Mouse (Mus musculus): Measurements from ENCODE around the gene Mthfr.
A peak's percentile ranks its signal among the peaks of the same experiment; 100 is the strongest.
"Not testable (repeated sequence)": the region's sequence is repeated elsewhere in the genome, so short reads cannot be mapped to it uniquely, and the experiment has no call there.

Gene Mthfr

DNA sequence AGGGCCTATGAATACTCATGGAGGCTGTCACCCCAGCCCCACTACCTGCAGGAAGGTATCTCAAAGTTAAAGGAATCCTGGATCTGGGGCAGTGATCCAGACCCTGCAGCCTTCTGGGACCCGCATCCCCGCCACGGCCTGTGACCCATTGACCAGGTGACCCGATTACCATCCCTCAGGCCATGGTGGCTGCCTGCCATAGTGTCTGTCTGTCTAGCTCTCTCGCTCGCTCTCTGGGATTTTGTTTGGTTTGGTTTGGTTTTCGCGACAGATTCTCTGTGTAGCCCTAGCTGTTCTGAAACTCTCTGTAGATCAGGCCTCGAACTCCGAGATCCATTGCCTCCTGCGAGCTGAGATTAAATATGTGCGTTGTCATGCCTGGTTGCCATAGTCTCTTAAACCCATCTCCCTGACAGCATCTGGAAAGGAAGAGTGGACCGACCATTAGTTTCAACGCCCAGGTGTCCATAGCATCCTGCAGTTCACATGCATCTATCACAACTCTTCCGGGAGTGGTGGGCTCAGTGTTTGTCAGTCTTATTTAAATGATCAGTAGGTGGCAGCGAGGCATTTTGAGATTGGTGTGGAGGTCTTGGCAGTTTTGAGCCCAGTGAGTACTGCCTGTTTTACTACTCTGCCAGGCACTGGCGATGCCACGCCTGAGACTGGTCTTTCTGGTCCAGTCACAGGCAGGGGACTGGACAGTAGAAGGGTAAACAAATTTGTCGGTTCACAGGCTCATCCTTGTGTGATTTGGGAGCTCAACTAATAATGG is 564 bp downstream of the Mthfr start:
- DNase-seq (ENCODE audit: low read depth in 2 of 2, low spot score in 2 of 2), result no peak

DNA sequence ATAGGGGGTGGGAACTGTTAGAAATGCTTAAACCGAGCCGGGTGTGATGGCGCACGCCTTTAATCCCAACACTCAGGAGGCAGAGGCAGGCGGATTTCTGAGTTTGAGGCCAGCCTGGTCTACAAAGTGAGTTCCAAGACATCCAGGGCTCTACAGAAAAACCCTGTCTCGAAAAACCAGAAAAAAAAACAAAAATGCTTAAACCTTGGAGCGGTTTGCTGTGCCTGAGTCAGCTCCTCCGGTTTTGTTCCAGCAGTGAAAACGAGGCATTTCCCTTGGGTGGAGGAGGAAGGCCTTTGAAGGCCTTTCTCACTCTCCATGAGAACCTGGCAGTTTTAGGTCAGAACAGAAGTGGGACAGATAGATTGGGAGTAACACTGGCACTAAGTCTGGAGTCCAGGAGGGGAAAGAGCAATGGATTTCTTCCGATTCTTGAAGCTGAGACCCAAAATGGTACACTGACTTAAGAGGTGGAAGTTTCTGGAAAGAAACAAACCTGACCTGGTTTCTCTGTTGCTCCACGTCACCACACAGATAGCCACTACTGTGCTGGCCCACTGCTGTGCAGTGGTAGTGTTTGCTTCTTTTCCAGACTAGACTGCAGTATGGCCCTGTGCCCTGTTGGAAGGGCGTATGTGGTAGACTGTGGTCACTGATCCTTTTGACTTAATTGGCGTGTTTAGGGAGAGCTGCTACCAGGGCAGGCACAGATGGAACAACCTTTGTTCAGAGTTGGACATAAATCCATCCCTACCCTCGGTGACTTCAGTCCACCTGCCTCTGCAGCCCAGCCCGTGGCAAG is 1.4 kb downstream of the Mthfr start:
- DNase-seq (ENCODE audit: low read depth in 2 of 2, low spot score in 2 of 2), result no peak

DNA sequence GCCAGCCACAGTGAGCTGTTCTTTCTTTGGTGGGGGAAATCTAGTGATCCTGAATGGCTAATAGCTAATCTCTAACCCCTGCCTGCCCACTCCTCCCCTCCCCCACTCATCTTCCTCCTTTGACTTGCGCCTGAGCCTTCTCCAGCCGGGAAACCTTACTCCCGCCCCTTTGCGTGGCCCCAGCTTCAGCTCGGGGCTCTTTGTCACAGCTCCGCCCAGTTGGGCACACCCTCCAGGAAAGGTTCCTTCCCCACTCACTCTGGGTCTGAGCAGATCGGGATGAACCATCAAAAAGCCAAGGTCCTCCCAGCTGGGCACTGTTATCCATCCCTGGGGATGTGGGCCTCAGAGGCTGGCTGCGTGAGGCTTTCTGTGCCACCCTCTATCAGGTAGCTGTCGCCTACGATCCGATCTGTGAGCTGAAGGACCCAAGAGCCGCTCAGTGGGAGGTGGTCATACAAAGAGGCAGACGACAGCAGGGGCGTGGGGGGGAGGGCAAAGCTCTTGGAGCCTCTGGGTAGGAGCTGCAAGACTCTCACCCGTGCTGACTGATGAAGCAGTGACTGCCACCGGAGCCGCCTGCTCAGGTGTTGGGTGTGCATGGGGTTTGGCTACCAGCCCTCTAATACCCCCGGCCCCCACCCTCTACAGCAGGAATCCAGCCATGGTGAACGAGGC is 2.2 kb downstream of the Mthfr start:
- no peak for DNase-seq (ENCODE audit: low read depth in 2 of 2, low spot score in 2 of 2)

DNA sequence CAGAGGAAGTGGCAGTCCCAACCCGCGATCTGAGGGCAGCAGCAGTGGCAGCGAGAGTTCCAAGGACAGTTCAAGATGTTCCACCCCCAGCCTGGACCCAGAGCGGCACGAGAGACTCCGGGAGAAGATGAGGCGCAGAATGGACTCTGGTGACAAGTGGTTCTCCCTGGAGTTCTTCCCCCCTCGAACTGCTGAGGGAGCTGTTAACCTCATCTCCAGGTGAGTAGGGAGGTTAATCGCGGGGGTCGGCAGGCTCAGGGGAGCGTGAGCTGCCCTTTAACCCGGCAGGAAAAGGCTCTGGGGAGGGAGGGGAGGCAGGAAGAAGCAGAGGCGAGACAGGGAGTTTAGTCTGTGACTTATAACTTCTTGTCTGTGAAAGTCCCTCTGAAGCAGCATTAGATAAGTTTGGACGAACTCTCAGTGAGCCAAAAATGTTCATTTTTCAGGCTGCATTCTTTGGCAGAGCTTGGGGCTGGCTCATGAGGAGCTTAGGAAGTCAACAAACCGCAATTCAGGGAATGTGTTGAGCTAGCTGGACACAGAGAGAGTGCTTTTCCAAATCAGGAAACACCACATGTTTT is 2.8 kb downstream of the Mthfr start:
- DNase-seq (ENCODE audit: low read depth in 2 of 2, low spot score in 2 of 2), result peak; percentile 13 to 21

DNA sequence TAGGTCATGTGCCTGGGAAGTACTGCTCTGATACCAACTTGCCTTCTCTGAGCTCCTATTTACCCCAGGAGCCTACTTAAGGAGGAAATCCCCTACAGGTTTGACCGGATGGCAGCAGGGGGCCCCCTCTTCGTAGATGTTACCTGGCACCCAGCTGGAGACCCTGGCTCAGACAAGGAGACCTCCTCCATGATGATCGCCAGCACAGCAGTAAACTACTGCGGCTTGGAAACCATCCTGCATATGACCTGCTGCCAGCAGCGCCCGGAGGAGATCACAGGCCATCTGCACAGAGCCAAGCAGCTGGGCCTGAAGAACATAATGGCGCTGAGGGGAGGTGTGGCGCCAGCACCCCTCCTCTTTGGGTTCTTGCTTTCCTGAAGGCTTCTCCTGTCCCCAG is 4.5 kb downstream of the Mthfr start:
- not testable (repeated sequence) for DNase-seq (ENCODE audit: low read depth in 2 of 2, low spot score in 2 of 2)

DNA sequence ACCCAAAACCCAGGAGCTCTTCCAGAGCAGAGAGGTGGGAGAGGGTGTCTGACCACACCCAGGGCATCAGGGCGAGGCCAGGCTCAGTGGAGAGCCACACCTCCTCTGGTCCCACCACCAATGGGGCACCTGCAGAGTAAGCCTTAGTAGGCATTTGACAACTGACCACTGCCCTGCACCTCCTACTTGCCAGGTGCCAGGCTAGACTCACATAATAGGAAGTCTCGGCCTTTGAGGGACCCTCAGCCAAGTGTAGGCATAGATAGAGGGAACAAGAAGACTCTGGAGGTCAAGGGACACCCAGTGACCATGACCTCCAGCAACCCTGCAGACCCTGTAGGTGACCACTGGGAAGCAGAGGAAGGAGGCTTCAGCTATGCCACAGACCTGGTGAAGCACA is 5.2 kb downstream of the Mthfr start:
- DNase-seq (ENCODE audit: low read depth in 2 of 2, low spot score in 2 of 2), result no peak

DNA sequence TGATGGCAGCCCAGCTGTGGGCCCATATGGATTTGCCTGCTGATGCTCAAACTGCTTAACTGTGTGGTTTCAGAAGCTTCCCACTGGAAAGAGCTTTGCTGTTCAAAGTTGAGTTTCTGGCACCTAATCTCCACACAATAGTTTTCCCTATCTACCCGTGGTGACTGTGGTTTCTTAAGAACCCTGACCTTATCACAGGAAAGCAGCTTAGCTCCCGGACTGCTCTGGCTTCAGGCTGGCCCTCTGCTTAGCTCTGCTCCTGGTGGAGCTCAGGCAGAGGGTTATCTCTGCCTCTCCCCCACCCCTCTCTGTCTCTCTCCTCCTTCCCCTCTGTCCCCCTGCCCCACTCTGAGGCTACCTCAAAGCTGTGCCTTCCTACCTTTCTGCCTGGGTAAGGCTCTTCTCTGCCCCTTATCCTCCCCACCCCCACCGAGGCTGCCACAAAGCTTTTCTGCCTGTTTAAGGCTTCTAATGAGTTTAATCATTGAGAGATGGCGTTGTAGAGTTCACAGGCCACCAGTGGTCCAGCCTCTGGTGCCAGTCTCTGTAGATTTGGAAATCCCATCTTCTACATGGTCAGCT is 7.7 kb downstream of the Mthfr start:
- no peak for DNase-seq (ENCODE audit: low read depth in 2 of 2, low spot score in 2 of 2)

DNA sequence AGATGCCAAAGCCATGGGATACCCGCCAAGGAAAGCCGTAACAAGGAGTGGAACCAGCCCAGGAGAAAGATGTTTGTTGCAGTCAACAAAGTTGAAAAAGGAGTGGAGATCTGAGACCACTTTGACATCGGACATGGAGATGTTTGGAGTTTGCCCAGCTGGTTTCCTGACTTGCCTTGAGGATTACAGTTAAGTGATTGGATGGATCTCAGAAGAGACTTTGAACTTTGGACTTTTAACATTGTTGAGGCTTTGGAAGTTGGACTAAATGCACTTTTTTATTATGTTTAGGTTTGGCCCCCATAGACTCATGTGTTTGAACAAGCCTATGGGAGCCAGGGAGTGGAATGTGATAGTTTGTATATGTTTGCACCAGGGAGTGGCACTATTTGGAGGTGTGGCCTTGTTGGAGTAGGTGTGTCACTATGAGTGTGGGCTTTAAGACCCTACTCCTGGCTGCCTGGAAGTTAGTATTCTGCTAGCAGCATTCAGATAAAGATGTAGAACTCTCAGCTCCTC is 11.6 kb downstream of the Mthfr start:
- not testable (repeated sequence) for DNase-seq (ENCODE audit: low read depth in 2 of 2, low spot score in 2 of 2)

DNA sequence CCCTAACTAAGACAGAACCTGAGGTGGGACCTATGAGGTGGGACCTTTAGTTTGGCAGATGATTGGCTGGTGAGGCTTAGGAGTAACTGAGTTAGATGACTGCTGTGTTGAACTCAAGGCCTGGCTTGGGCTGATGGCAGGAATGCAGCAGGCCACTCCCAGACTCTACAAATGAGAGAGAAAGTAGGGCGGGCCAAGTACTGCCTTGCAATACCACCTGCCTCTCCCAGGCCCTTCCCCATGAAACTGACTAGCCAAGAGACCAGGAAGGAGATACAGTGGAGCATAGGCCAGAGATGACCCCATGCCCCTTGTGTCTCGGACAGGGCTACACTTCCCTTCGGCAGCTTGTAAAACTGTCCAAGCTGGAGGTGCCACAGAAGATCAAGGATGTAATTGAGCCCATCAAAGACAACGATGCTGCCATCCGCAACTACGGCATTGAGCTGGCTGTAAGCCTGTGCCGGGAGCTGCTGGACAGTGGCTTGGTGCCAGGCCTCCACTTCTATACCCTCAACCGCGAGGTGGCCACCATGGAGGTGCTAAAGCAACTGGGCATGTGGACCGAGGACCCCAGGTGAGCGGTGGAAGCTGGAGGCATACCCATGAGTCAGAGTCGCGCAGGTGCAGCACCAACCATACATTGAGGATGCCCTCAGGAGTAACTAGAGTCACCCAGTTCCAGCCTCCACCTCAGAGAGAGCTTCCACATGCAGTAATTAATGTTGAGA is 12.3 kb downstream of the Mthfr start:
- no peak for DNase-seq (ENCODE audit: low read depth in 2 of 2, low spot score in 2 of 2)

DNA sequence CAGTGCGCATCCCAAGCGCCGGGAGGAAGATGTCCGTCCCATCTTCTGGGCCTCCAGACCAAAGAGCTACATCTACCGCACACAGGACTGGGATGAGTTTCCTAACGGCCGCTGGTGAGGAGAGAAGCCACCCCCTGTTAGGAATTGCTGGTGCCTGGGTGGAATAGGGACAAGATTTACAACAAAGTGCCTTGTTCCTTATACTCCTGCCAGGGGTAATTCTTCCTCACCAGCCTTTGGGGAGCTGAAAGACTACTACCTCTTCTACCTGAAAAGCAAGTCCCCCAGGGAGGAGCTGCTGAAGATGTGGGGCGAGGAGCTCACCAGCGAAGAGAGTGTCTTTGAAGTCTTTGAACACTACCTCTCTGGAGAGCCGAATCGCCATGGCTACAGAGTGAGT is 13.0 kb downstream of the Mthfr start:
- no peak for DNase-seq (ENCODE audit: low read depth in 2 of 2, low spot score in 2 of 2)

DNA sequence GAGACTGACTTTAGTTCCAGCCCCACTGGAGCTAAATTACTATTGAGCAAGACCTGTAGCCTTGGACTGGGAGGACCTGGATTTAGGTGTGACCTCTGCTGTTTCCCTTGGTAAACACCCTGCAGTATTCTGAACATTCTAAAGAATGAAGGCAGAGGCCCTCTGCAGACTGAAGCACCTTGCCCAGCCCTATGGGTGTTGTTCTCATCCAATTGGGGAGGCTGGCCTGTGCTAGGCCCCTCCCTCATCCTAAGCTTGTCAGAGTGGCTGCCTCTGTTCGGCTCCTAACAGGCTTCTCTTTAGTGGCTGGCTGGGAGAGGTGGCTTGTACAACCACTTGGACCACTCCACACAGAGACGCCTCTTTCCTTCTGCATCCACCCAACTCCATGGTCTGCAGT is 14.1 kb downstream of the Mthfr start:
- no peak for DNase-seq (ENCODE audit: low read depth in 2 of 2, low spot score in 2 of 2)

DNA sequence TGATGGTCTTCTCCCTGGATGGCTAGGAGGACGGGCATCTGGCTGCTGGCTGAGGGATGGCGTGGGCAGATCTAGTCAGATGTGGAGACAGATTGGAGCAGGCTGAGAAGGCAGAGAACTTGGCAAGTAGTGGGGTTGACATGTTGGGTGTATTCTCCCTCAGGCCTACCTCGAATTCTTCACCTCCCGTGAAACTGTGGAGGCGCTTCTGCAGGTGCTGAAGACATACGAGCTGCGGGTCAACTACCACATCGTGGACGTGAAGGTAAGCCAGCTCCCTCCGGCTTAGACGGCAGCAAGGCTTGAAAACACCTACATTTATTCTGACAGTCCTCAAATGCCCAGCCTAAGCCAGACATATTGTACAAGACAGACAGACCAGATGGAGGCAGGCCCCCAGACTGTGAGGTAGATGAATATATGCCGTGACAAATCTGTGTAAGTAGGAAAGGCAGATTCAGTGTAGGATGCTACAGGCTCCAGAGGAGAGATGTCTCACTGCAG is 14.6 kb downstream of the Mthfr start:
- DNase-seq (ENCODE audit: low read depth in 2 of 2, low spot score in 2 of 2), result no peak

DNA sequence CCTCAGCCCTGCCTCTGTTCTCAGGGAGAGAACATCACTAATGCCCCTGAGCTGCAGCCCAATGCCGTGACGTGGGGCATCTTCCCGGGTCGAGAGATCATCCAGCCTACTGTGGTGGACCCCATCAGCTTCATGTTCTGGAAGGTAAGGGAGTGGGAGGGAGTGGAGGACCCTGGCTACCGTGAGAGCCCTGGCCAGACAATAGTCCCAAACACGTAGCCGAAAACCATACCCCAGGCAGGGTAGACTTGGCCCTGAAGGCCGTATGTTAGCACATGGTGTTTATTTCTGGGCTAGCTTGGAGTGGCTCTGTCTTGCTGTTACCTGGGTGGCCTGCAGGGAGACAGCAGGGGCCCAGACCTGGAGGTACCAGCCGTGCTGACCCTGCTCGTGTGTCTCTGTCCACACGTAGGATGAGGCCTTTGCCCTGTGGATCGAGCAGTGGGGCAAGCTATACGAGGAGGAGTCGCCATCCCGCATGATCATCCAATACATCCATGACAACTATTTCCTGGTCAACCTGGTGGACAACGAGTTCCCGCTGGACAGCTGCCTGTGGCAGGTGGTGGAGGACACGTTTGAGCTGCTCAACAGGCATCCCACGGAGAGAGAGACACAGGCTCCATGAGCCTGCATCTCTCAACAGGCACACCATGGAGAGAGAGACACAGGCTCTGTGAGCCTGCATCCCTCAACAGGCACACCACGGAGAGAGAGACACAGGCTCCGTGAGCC is 16.3 kb downstream of the Mthfr start:
- no peak for DNase-seq (ENCODE audit: low read depth in 2 of 2, low spot score in 2 of 2)

DNA sequence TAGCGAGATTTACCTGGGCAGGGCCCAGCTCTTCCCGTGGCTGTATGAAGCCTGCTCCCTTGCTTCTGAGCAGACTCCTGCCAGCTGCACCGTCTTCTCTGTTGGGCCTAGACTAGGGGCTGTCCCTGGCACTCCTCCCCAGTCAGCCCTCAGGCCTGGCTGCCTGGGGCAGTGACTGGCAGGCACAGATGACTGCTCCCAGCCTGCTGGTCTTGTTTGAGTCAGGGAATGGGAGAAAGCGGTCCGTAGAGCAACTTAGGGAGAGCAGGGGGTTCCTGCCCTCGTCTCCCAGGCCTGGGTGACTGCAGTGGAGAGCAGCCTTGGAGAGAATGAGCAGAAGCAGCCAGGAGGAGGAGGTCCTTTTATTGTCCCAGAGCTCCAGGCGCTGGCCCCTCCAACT is 17.4 kb downstream of the Mthfr start:
- no peak for DNase-seq (ENCODE audit: low read depth in 2 of 2, low spot score in 2 of 2)

DNA sequence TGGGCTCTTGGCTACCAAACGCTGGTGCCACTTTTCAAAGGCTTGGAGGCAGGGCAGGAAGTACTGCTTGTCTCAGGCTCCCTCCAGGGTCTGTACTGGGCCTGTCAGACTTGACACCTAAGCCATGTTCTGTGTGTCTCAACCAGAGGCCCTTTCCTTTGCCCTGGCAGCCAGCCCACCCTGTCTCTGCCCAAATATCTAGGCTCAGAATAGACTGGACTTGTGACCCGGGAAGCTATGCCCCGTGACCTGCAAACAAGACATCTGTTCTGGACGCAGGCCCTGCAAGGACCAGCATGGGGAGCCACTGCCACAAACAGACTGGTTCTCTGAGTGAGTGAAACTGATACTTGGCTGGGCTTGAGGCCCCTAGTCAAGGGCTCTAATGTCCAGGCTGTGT is 17.9 kb downstream of the Mthfr start:
- no peak for DNase-seq (ENCODE audit: low read depth in 2 of 2, low spot score in 2 of 2)

DNA sequence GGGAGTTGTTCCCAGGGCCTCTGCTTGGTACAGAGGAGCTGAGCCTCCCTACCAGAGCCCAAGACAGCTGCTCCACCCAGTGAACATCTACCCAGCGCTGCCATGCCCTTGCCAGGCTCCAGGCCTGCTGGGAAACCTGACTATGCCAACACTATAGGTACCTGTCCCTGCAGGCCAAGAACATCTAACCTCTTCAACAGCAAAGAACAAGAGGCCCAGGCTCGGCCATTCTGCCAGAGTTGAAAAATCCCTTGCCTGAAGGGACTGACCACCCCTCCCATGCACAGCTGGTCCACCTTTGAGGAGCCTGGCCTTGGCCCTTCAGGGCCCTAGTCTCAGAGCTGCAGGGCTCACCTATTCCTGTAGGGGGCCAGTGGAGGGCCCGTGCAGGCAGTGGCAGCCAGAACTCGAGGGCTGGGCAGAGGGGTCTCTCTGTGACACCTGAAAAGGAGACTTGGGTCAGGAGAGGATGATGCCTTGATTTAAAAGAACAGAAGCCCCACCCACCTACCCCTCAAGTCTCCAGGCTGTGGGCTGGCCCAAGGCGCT is 18.9 kb downstream of the Mthfr start:
- no peak for DNase-seq (ENCODE audit: low read depth in 2 of 2, low spot score in 2 of 2)

DNA sequence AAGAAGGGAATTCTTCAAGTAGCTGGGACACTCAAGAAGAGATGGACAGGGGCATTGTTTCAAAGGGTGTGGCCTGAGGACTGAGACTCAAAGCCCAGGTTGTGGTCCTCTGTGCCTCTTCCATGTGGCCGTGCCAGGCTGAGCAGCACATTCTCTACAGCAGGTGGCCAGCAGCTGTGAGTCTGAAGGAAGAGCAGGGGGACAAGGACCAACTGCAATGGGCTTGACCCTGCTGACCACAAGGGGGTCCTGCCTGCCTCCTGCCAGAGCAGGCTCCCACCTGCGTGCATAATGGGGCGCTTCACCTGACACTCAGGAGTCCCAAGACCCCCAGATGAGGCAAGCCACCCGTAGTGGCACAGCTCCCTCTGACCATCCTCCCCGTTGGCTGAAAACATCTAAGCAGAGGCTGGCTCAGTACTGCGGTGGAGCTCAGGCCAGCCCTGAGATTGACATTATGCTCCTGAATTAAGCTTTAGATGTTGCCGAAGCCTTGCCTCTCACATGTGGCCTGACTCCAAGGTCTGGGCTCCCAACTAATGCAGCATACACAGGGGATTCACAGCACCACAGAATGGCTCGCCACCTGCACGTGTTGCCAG is 19.4 kb downstream of the Mthfr start:
- DNase-seq (ENCODE audit: low read depth in 2 of 2, low spot score in 2 of 2), result no peak

DNA sequence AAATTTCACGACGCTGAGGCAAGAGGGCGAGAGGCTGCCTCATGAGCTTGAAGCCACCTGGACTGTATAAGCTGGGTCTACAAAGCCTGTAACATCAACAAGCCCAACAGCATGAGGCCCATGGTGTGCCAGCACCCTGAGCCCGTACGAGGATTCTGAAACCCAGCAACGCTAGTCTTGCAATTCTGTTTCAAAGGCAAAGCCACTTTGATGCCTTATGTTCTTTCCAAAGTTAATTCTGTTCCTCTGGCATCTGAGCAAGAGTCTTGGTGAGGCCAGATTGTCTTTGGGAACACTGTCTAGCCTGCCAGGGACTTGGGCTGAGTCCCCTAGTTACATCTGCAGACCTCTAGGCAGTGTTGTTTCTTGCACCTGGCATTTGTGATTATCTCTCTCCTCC is 20.1 kb downstream of the Mthfr start:
- no peak for DNase-seq (ENCODE audit: low read depth in 2 of 2, low spot score in 2 of 2)
